Mouse (Mus musculus): ENCODE measurements at regions not wholly inside any gene's neighbourhood (a gene's known extent, or its start where the extent isn't known, plus 50 kb on each side); places are given as distances from the start of the nearest gene placed in this dataset.

DNA sequence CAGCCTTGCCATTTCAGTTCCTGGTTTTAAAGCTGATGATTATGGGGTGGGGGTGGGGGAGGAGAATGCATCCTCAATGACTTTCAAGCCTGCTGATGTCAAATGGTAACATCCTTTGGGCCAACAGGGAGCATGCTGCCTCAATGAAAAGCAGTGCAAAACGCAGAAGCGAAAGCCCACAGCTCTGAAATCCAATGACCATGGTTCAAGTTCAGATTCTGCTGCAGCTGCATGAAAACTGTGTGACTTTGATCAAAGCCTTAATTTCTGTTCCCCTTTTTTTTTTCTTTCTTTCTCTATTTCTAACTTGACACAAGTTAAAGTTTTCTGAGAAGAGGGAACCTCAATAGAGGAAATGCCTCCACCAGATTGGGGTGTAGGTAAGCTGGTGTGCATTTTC lies 350.4 kb downstream of the Mllt3 start:
- no peak for DNase-seq (ENCODE audit: low spot score)
- H3K9ac ChIP-seq (replicated peaks; ENCODE audit: low read length, poor library complexity, severe bottlenecking) = no peak overlapping the region
- TF ChIP-seq CTCF (IDR thresholded peaks at IDR 0.05) = no peak
- H3K27ac ChIP-seq (ENCODE audit: low read depth, low read length) = no peak overlapping the region
- no peak overlapping the region for H3K4me2 ChIP-seq (ENCODE audit: low read depth, low read length, poor library complexity, severe bottlenecking)
- no peak overlapping the region for H3K4me3 ChIP-seq (ENCODE audit: low read depth, low read length)
- H3K27me3 ChIP-seq (ENCODE audit: insufficient read depth, low read length) = no peaks in the 10 kb centered on the region
- ATAC-seq (ENCODE audit: low FRiP score) = no peak
- no peaks in the 10 kb centered on the region for H3K4me1 ChIP-seq (ENCODE audit: insufficient read depth, low read length)
- no peaks in the 10 kb centered on the region for H3K36me3 ChIP-seq (ENCODE audit: insufficient read depth, low read length)
- WGBS = 92% methylated on average over 2 of the region's 2 CpGs
- H3K9me3 ChIP-seq (ENCODE audit: low read length) = no peaks in the 10 kb centered on the region

GRCm38 (mm10) chr4:87671101-87671500 lies 362.1 kb downstream of the Mllt3 start:
- no peaks in the 10 kb centered on the region for H3K9me3 ChIP-seq (ENCODE audit: low read length)
- H3K9ac ChIP-seq (replicated peaks; ENCODE audit: low read length, poor library complexity, severe bottlenecking) = no peak overlapping the region
- no peaks in the 10 kb centered on the region for H3K36me3 ChIP-seq (ENCODE audit: insufficient read depth, low read length)
- 78% methylated on average over 3 of the region's 3 CpGs for WGBS
- ATAC-seq (ENCODE audit: low FRiP score) = no peak
- H3K4me3 ChIP-seq (ENCODE audit: low read depth, low read length) = no peak overlapping the region
- H3K4me2 ChIP-seq (ENCODE audit: low read depth, low read length, poor library complexity, severe bottlenecking) = no peak overlapping the region
- H3K4me1 ChIP-seq (ENCODE audit: insufficient read depth, low read length) = no peaks in the 10 kb centered on the region
- DNase-seq (ENCODE audit: low spot score) = no peak
- no peak for TF ChIP-seq CTCF (IDR thresholded peaks at IDR 0.05)
- H3K27ac ChIP-seq (ENCODE audit: low read depth, low read length) = no peak overlapping the region
- no peaks in the 10 kb centered on the region for H3K27me3 ChIP-seq (ENCODE audit: insufficient read depth, low read length)

- DNase-seq (ENCODE audit: low spot score) = no peak
- H3K4me3 ChIP-seq (ENCODE audit: low read depth, low read length) = no peak overlapping the region
- H3K27ac ChIP-seq (ENCODE audit: low read depth, low read length) = no peak overlapping the region
- no peak for TF ChIP-seq CTCF (IDR thresholded peaks at IDR 0.05)
- no peak for ATAC-seq (ENCODE audit: low FRiP score)
- H3K9ac ChIP-seq (replicated peaks; ENCODE audit: low read length, poor library complexity, severe bottlenecking) = no peak overlapping the region
- H3K9me3 ChIP-seq (ENCODE audit: low read length) = no peaks in the 10 kb centered on the region
- no peaks in the 10 kb centered on the region for H3K36me3 ChIP-seq (ENCODE audit: insufficient read depth, low read length)
- 75% methylated on average over 2 of the region's 2 CpGs for WGBS
- no peaks in the 10 kb centered on the region for H3K4me1 ChIP-seq (ENCODE audit: insufficient read depth, low read length)
- no peaks in the 10 kb centered on the region for H3K27me3 ChIP-seq (ENCODE audit: insufficient read depth, low read length)
- H3K4me2 ChIP-seq (ENCODE audit: low read depth, low read length, poor library complexity, severe bottlenecking) = no peak overlapping the region
These were observed 363.0 kb downstream of the Mllt3 start for GRCm38 (mm10) chr4:87670167-87670566.

DNA sequence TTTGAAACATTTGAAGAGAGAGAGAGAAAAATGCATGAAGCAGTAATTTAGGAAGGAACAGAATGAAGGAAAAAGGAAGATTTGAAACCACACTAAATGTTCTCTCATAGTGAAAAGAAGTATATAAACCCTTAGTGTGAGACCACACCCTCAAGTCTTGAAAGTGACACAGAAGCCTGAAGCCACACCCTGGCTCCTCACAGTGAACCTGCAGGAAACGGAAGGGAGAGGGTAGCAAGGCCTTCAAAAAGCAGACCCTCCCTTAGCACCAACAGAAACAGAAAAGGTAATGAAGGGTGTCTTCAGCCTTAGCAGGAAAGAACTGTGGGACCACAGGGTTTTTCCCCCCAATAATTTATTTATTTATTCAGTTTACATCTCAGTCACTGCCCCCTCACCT lies 363.7 kb downstream of the Mllt3 start:
- H3K9me3 ChIP-seq (ENCODE audit: low read length) = no peaks in the 10 kb centered on the region
- TF ChIP-seq CTCF (IDR thresholded peaks at IDR 0.05) = no peak
- 90% methylated on average over 1 of the region's 1 CpGs for WGBS
- no peaks in the 10 kb centered on the region for H3K4me1 ChIP-seq (ENCODE audit: insufficient read depth, low read length)
- H3K27ac ChIP-seq (ENCODE audit: low read depth, low read length) = no peak overlapping the region
- ATAC-seq (ENCODE audit: low FRiP score) (no peak), DNase-seq (ENCODE audit: low spot score) (no peak)
- H3K9ac ChIP-seq (replicated peaks; ENCODE audit: low read length, poor library complexity, severe bottlenecking) = no peak overlapping the region
- H3K36me3 ChIP-seq (ENCODE audit: insufficient read depth, low read length) = no peaks in the 10 kb centered on the region
- H3K4me2 ChIP-seq (ENCODE audit: low read depth, low read length, poor library complexity, severe bottlenecking) = no peak overlapping the region
- no peaks in the 10 kb centered on the region for H3K27me3 ChIP-seq (ENCODE audit: insufficient read depth, low read length)
- no peak overlapping the region for H3K4me3 ChIP-seq (ENCODE audit: low read depth, low read length)

GRCm38 (mm10) chr4:87668314-87668713 lies 364.9 kb downstream of the Mllt3 start:
- 50% methylated on average over 3 of the region's 3 CpGs for WGBS
- H3K27ac ChIP-seq (ENCODE audit: low read depth, low read length) = no peak overlapping the region
- ATAC-seq (ENCODE audit: low FRiP score) = no peak

DNA sequence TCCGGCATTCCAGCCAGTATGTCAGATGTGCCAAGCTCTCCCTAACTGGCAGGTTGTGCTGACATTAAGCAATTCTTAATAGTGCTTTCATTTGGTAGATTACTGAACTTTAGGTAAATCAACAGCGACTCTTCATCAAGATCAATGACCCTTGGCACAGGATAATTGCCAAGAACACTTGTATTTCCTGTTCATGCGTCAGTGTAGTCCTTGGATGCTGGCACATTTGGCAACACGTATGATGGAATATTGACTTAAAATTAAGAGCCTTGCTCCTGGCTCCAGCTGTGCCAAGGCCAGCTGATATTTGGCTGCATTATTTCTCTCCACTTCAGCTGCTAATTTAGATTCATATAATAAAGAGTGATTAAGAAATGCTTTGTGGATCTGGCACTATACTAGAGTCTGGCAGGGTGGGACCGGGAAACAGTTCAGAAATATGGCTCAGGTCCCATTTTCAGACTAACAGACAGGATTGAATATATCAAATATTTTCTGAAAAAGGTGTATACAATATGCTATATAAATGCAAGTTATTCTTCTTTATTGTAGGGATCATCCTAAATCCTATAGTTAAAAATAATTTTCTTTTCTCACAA lies 365.5 kb downstream of the Mllt3 start:
- no peaks in the 10 kb centered on the region for H3K27me3 ChIP-seq (ENCODE audit: insufficient read depth, low read length)
- no peak overlapping the region for H3K27ac ChIP-seq (ENCODE audit: low read depth, low read length)
- no peak overlapping the region for H3K4me2 ChIP-seq (ENCODE audit: low read depth, low read length, poor library complexity, severe bottlenecking)
- 87% methylated on average over 5 of the region's 5 CpGs for WGBS
- H3K4me3 ChIP-seq (ENCODE audit: low read depth, low read length) = no peak overlapping the region
- no peaks in the 10 kb centered on the region for H3K4me1 ChIP-seq (ENCODE audit: insufficient read depth, low read length)
- H3K36me3 ChIP-seq (ENCODE audit: insufficient read depth, low read length) = no peaks in the 10 kb centered on the region
- no peak for TF ChIP-seq CTCF (IDR thresholded peaks at IDR 0.05)
- H3K9ac ChIP-seq (replicated peaks; ENCODE audit: low read length, poor library complexity, severe bottlenecking) = no peak overlapping the region
- peak; percentile 57 for DNase-seq (ENCODE audit: low spot score)
- ATAC-seq (ENCODE audit: low FRiP score) = no peak
- H3K9me3 ChIP-seq (ENCODE audit: low read length) = no peaks in the 10 kb centered on the region

More at GRCm38 (mm10) chr4:87668314-87668713, 364.9 kb downstream of the Mllt3 start:
- Histone ChIP-seq H3K9me3 (ENCODE audit: low read length) (no peaks in the 10 kb centered on the region), H3K4me3 (ENCODE audit: low read depth, low read length) (no peak overlapping the region), H3K27me3 (ENCODE audit: insufficient read depth, low read length) (no peaks in the 10 kb centered on the region), H3K9ac (replicated peaks; ENCODE audit: low read length, poor library complexity, severe bottlenecking) (no peak overlapping the region), H3K4me2 (ENCODE audit: low read depth, low read length, poor library complexity, severe bottlenecking) (no peak overlapping the region), H3K4me1 (ENCODE audit: insufficient read depth, low read length) (no peaks in the 10 kb centered on the region), H3K36me3 (ENCODE audit: insufficient read depth, low read length) (no peaks in the 10 kb centered on the region)
- peak; percentile 8 for DNase-seq (ENCODE audit: low spot score)
- TF ChIP-seq CTCF (IDR thresholded peaks at IDR 0.05) = no peak

Data from midbrain, postnatal 0 days (tissue).